Mouse (Mus musculus): ENCODE results near the gene Setd3. TPM values are rescaled to one million over a fixed set of nuclear protein-coding genes. Genes with fewer than 3 reads are reported as not detected.

Setd3 gene
- polyA plus RNA-seq, 1 experiment: 37.9 TPM

GRCm38 (mm10) chr12:108143624-108144498, 35.3 kb downstream of the Setd3 start:
- Histone ChIP-seq H3K36me3 (ENCODE audit: control insufficient read depth, insufficient read depth, low read length) (peaks cover 2% of the 10 kb centered on the region), H3K27ac (ENCODE audit: control insufficient read depth, insufficient read depth, low read depth, low read length) (no peak overlapping the region), H3K4me3 (ENCODE audit: control insufficient read depth, low read depth, low read length) (no peak overlapping the region), H3K27me3 (ENCODE audit: control insufficient read depth, insufficient read depth, low read length) (no peaks in the 10 kb centered on the region), H3K4me1 (ENCODE audit: control insufficient read depth, insufficient read depth, low read length) (no peaks in the 10 kb centered on the region)
- TF ChIP-seq POLR2A (IDR thresholded peaks at IDR 0.05; ENCODE audit: control insufficient read depth, low read depth, low read length) (no peak), CTCF (IDR thresholded peaks at IDR 0.05; ENCODE audit: control insufficient read depth, insufficient read depth, insufficient replicate concordance, low read depth, low read length) (no peak)

GRCm38 (mm10) chr12:108135610-108136208, 43.4 kb downstream of the Setd3 start:
- TF ChIP-seq POLR2A (IDR thresholded peaks at IDR 0.05; ENCODE audit: control insufficient read depth, low read depth, low read length): no peak
- TF ChIP-seq CTCF (IDR thresholded peaks at IDR 0.05; ENCODE audit: control insufficient read depth, insufficient read depth, insufficient replicate concordance, low read depth, low read length): no peak
- Histone ChIP-seq H3K4me3 (ENCODE audit: control insufficient read depth, low read depth, low read length) (no peak overlapping the region), H3K36me3 (ENCODE audit: control insufficient read depth, insufficient read depth, low read length) (peaks cover 1% of the 10 kb centered on the region), H3K27ac (ENCODE audit: control insufficient read depth, insufficient read depth, low read depth, low read length) (no peak overlapping the region), H3K27me3 (ENCODE audit: control insufficient read depth, insufficient read depth, low read length) (no peaks in the 10 kb centered on the region), H3K4me1 (ENCODE audit: control insufficient read depth, insufficient read depth, low read length) (no peaks in the 10 kb centered on the region)

- Histone ChIP-seq H3K4me3 (ENCODE audit: control insufficient read depth, low read depth, low read length) (no peak overlapping the region), H3K27ac (ENCODE audit: control insufficient read depth, insufficient read depth, low read depth, low read length) (no peak overlapping the region), H3K36me3 (ENCODE audit: control insufficient read depth, insufficient read depth, low read length) (peaks cover 1% of the 10 kb centered on the region; the same call in 1 of the 2 replicates), H3K27me3 (ENCODE audit: control insufficient read depth, insufficient read depth, low read length) (no peaks in the 10 kb centered on the region), H3K4me1 (ENCODE audit: control insufficient read depth, insufficient read depth, low read length) (no peaks in the 10 kb centered on the region)
- TF ChIP-seq POLR2A (IDR thresholded peaks at IDR 0.05; ENCODE audit: control insufficient read depth, low read depth, low read length): no peak
Observed at GRCm38 (mm10) chr12:108133181-108133580, 45.9 kb downstream of the Setd3 start.

- Histone ChIP-seq H3K4me3 (ENCODE audit: control insufficient read depth, low read depth, low read length) (no peak overlapping the region), H3K27ac (ENCODE audit: control insufficient read depth, insufficient read depth, low read depth, low read length) (no peak overlapping the region), H3K36me3 (ENCODE audit: control insufficient read depth, insufficient read depth, low read length) (peaks cover 1% of the 10 kb centered on the region; the same call in 1 of the 2 replicates), H3K27me3 (ENCODE audit: control insufficient read depth, insufficient read depth, low read length) (no peaks in the 10 kb centered on the region), H3K4me1 (ENCODE audit: control insufficient read depth, insufficient read depth, low read length) (no peaks in the 10 kb centered on the region)
- TF ChIP-seq CTCF (IDR thresholded peaks at IDR 0.05; ENCODE audit: control insufficient read depth, insufficient read depth, insufficient replicate concordance, low read depth, low read length): no peak
Observed at GRCm38 (mm10) chr12:108132450-108133070, 46.6 kb downstream of the Setd3 start.

- no peak overlapping the region for H3K4me3 ChIP-seq (ENCODE audit: control insufficient read depth, low read depth, low read length)
- H3K4me1 ChIP-seq (ENCODE audit: control insufficient read depth, insufficient read depth, low read length): no peaks in the 10 kb centered on the region
- peaks cover 3% of the 10 kb centered on the region; the same call in 1 of the 2 replicates for H3K36me3 ChIP-seq (ENCODE audit: control insufficient read depth, insufficient read depth, low read length)
- H3K27me3 ChIP-seq (ENCODE audit: control insufficient read depth, insufficient read depth, low read length): no peaks in the 10 kb centered on the region
- H3K27ac ChIP-seq (ENCODE audit: control insufficient read depth, insufficient read depth, low read depth, low read length): no peak overlapping the region
- peak; percentile 71; the same call in 1 of the 2 replicates for TF ChIP-seq CTCF (IDR thresholded peaks at IDR 0.05; ENCODE audit: control insufficient read depth, insufficient read depth, insufficient replicate concordance, low read depth, low read length)
- TF ChIP-seq POLR2A (IDR thresholded peaks at IDR 0.05; ENCODE audit: control insufficient read depth, low read depth, low read length): no peak
Observed at GRCm38 (mm10) chr12:108121288-108121687, 57.8 kb downstream of the Setd3 start.

- Histone ChIP-seq H3K36me3 (ENCODE audit: control insufficient read depth, insufficient read depth, low read length) (peaks cover 4% of the 10 kb centered on the region; the same call in 1 of the 2 replicates), H3K27ac (ENCODE audit: control insufficient read depth, insufficient read depth, low read depth, low read length) (no peak overlapping the region), H3K4me3 (ENCODE audit: control insufficient read depth, low read depth, low read length) (no peak overlapping the region), H3K27me3 (ENCODE audit: control insufficient read depth, insufficient read depth, low read length) (no peaks in the 10 kb centered on the region), H3K4me1 (ENCODE audit: control insufficient read depth, insufficient read depth, low read length) (no peaks in the 10 kb centered on the region)
- TF ChIP-seq CTCF (IDR thresholded peaks at IDR 0.05; ENCODE audit: control insufficient read depth, insufficient read depth, insufficient replicate concordance, low read depth, low read length): no peak
- no peak for TF ChIP-seq POLR2A (IDR thresholded peaks at IDR 0.05; ENCODE audit: control insufficient read depth, low read depth, low read length)
Observed at GRCm38 (mm10) chr12:108120434-108120833, 58.7 kb downstream of the Setd3 start.

- TF ChIP-seq CTCF (IDR thresholded peaks at IDR 0.05; ENCODE audit: control insufficient read depth, insufficient read depth, insufficient replicate concordance, low read depth, low read length) (no peak), POLR2A (IDR thresholded peaks at IDR 0.05; ENCODE audit: control insufficient read depth, low read depth, low read length) (no peak)
- Histone ChIP-seq H3K36me3 (ENCODE audit: control insufficient read depth, insufficient read depth, low read length) (peaks cover 4% of the 10 kb centered on the region; the same call in 1 of the 2 replicates), H3K4me3 (ENCODE audit: control insufficient read depth, low read depth, low read length) (peak overlapping the region; percentile 39), H3K4me1 (ENCODE audit: control insufficient read depth, insufficient read depth, low read length) (no peaks in the 10 kb centered on the region), H3K27ac (ENCODE audit: control insufficient read depth, insufficient read depth, low read depth, low read length) (no peak overlapping the region), H3K27me3 (ENCODE audit: control insufficient read depth, insufficient read depth, low read length) (no peaks in the 10 kb centered on the region)
Observed at GRCm38 (mm10) chr12:108119930-108120329, 59.2 kb downstream of the Setd3 start.
